Mouse (Mus musculus) kidney, postnatal 25 days (tissue): ENCODE results near the gene Nfkbia.
A peak's percentile ranks its signal among the peaks of the same experiment; 100 is the strongest.

ENCODE experiments used
- DNase-seq, 2 experiments: peaks; one replicate each; pipeline ENCODE4 v3.0.0; 2021; ENCODE audit warnings: mixed read lengths in 2 of 2

The Nfkbia gene

GRCm38 (mm10) chr12:55492184-55492898 is at the start of gene Nfkbia:
Nfkbia (minus strand) TSS chr12:55492647.
- peak; percentile 95 to 97 for DNase-seq

- DNase-seq, result no peak
Measured at GRCm38 (mm10) chr12:55539157-55539556, 46.7 kb upstream of the Nfkbia start.

GRCm38 (mm10) chr12:55538328-55538971 is 46.0 kb upstream of the Nfkbia start:
- DNase-seq, result no peak

GRCm38 (mm10) chr12:55537742-55538141 is 45.3 kb upstream of the Nfkbia start:
- DNase-seq, result no peak

GRCm38 (mm10) chr12:55536537-55537135 is 44.2 kb upstream of the Nfkbia start:
- DNase-seq, result no peak

GRCm38 (mm10) chr12:55526983-55527752 is 34.7 kb upstream of the Nfkbia start:
- DNase-seq, result no peak

GRCm38 (mm10) chr12:55518061-55518738 is 25.8 kb upstream of the Nfkbia start:
- DNase-seq, result peak in 1 of 2 experiments; percentile 18

GRCm38 (mm10) chr12:55508817-55509216 is 16.4 kb upstream of the Nfkbia start:
- no peak for DNase-seq

- no peak for DNase-seq
Measured at GRCm38 (mm10) chr12:55507332-55507935, 15.0 kb upstream of the Nfkbia start.

GRCm38 (mm10) chr12:55506029-55506330 is 13.5 kb upstream of the Nfkbia start:
- peak in 1 of 2 experiments; percentile 86 for DNase-seq

GRCm38 (mm10) chr12:55505314-55506028 is 13.0 kb upstream of the Nfkbia start:
- no peak for DNase-seq

- peak; percentile 64 to 88 for DNase-seq
Measured at GRCm38 (mm10) chr12:55499031-55499430, 6.6 kb upstream of the Nfkbia start.

GRCm38 (mm10) chr12:55497737-55498136 is 5.3 kb upstream of the Nfkbia start:
- no peak for DNase-seq

- DNase-seq, result no peak
Measured at GRCm38 (mm10) chr12:55495902-55496605, 3.6 kb upstream of the Nfkbia start.

GRCm38 (mm10) chr12:55495114-55495901 is 2.9 kb upstream of the Nfkbia start:
- peak; percentile 82 to 85 for DNase-seq

- no peak for DNase-seq
Measured at GRCm38 (mm10) chr12:55493381-55493780, 934 bp upstream of the Nfkbia start.

GRCm38 (mm10) chr12:55492941-55493340 is 494 bp upstream of the Nfkbia start:
- DNase-seq, result peak in 1 of 2 experiments; percentile 47

- DNase-seq, result peak; percentile 98 to 99
Measured at GRCm38 (mm10) chr12:55491516-55492183, 797 bp downstream of the Nfkbia start.

GRCm38 (mm10) chr12:55490722-55491449 is 1.6 kb downstream of the Nfkbia start:
- peak in 1 of 2 experiments; percentile 23 for DNase-seq
